ENCODE assay signal across 7 mouse cellular contexts in genomic region chr2:85050746-85051145, GRCm38 (mm10). TPM values are rescaled to one million over a fixed set of nuclear protein-coding genes. Genes with fewer than 3 reads are reported as not detected.
DNase-seq lines count a peak whose midpoint lies in the region; ATAC-seq and TF ChIP-seq lines count a peak whose summit lies in the region.

No protein-coding gene starts in this region.

- peak overlapping the region; percentile 69 for H3K4me2 ChIP-seq in embryonic facial prominence, embryonic 15.5 days (replicated peaks)
- H3K4me2 ChIP-seq in hindbrain, embryonic 16.5 days (ENCODE audit: low read length) = peak overlapping the region; percentile 66

- ATAC-seq in embryonic facial prominence, embryonic 15.5 days (ENCODE audit: insufficient number of reproducible peaks, low FRiP score, low TSS enrichment, low read depth) = no peak
- no peak for ATAC-seq in hindbrain, embryonic 16.5 days

- 73% methylated on average over 9 of the region's 9 CpGs for WGBS in spleen, adult 2 months
- 24% methylated on average over 9 of the region's 9 CpGs for WGBS in embryonic facial prominence, embryonic 15.5 days
- WGBS in hindbrain, embryonic 16.5 days = 49% methylated on average over 9 of the region's 9 CpGs

- H3K9ac ChIP-seq in embryonic facial prominence, embryonic 15.5 days = peak overlapping the region; percentile 40; the same call in 1 of the 2 replicates
- peak overlapping the region; percentile 51 for H3K9ac ChIP-seq in hindbrain, embryonic 16.5 days (ENCODE audit: low read depth, low read length)

- H3K27ac ChIP-seq in spleen, adult 2 months (ENCODE audit: insufficient read depth, low read length) = peak overlapping the region; percentile 48; the same call in 1 of the 2 replicates
- H3K27ac ChIP-seq in embryonic facial prominence, embryonic 15.5 days (replicated peaks) = peak overlapping the region; percentile 99
- H3K27ac ChIP-seq in hindbrain, embryonic 16.5 days (ENCODE audit: low read depth, low read length) = peak overlapping the region; percentile 56

- no peaks in the 10 kb centered on the region for H3K4me1 ChIP-seq in spleen, adult 2 months (ENCODE audit: control insufficient read depth, insufficient read depth, insufficient read length)
- peaks cover 64% of the 10 kb centered on the region for H3K4me1 ChIP-seq in embryonic facial prominence, embryonic 15.5 days
- H3K4me1 ChIP-seq in hindbrain, embryonic 16.5 days (ENCODE audit: control insufficient read depth, insufficient read depth, low read depth, low read length) = peaks cover 34% of the 10 kb centered on the region

- TF ChIP-seq POLR2A in spleen, adult 2 months (IDR thresholded peaks at IDR 0.05; ENCODE audit: low read depth, low read length) = no peak

- H3K9me3 ChIP-seq in embryonic facial prominence, embryonic 15.5 days (replicated peaks) = no peaks in the 10 kb centered on the region
- no peaks in the 10 kb centered on the region for H3K9me3 ChIP-seq in hindbrain, embryonic 16.5 days (ENCODE audit: control insufficient read depth, low read length)

- no peak overlapping the region for H3K4me3 ChIP-seq in spleen, adult 2 months (ENCODE audit: extremely low read depth, insufficient read depth, insufficient read length)
- peak overlapping the region; percentile 73 for H3K4me3 ChIP-seq in embryonic facial prominence, embryonic 15.5 days (replicated peaks)
- H3K4me3 ChIP-seq in hindbrain, embryonic 16.5 days (ENCODE audit: low read length) = peak overlapping the region; percentile 31

- no peak for DNase-seq in spleen, adult 2 months (ENCODE audit: low read depth in 1 of 2, low spot score in 2 of 2)
- no peak for DNase-seq in spleen, postnatal 36 days (ENCODE audit: low spot score in 2 of 2)
- peak; percentile 78 for DNase-seq in lung, postnatal 10 days
- peak; percentile 46 to 70 for DNase-seq in urinary bladder, postnatal 36 days (ENCODE audit: low spot score in 2 of 2)
- DNase-seq in thymus, postnatal 10 days (ENCODE audit: low spot score in 2 of 2) = no peak

- no peak for TF ChIP-seq CTCF in spleen, adult 2 months (IDR thresholded peaks at IDR 0.05; ENCODE audit: extremely low read depth, insufficient read depth, insufficient read length, insufficient replicate concordance)

- H3K27me3 ChIP-seq in spleen, adult 2 months (ENCODE audit: control insufficient read depth, insufficient read depth, low read length) = no peaks in the 10 kb centered on the region
- no peaks in the 10 kb centered on the region for H3K27me3 ChIP-seq in embryonic facial prominence, embryonic 15.5 days
- H3K27me3 ChIP-seq in hindbrain, embryonic 16.5 days (replicated peaks; ENCODE audit: control insufficient read depth, insufficient read depth, low read length) = no peaks in the 10 kb centered on the region

- H3K36me3 ChIP-seq in spleen, adult 2 months (ENCODE audit: control insufficient read depth, insufficient read depth, low read length) = peaks cover 10% of the 10 kb centered on the region
- H3K36me3 ChIP-seq in embryonic facial prominence, embryonic 15.5 days = peaks cover 50% of the 10 kb centered on the region
- peaks cover 39% of the 10 kb centered on the region for H3K36me3 ChIP-seq in hindbrain, embryonic 16.5 days (ENCODE audit: control insufficient read depth, insufficient read depth, low read length)

RNA-seq across cellular contexts. Expression of gene Tnks1bp1, which starts 2.9 kb away (rescaled TPM):
- 20.3 and 25.0 TPM in 2 replicates for polyA plus RNA-seq in spleen, adult 2 months (2012; rRNA removed)
- polyA plus RNA-seq in embryonic facial prominence, embryonic 15.5 days (2015; fragmentation: Nextera tagmentation; extraction: Ambion mirVana) = 63.8 and 68.0 TPM in 2 replicates
- 19.6 and 29.8 TPM in 2 replicates for polyA plus RNA-seq in hindbrain, embryonic 16.5 days (2015; fragmentation: Nextera tagmentation; extraction: Ambion mirVana)

RNA-seq across cellular contexts. Expression of gene P2rx3, which starts 13.5 kb away (rescaled TPM):
- 0.20 and 0.28 TPM in 2 replicates for polyA plus RNA-seq in spleen, adult 2 months (2012; rRNA removed)
- polyA plus RNA-seq in embryonic facial prominence, embryonic 15.5 days (2015; fragmentation: Nextera tagmentation; extraction: Ambion mirVana) = 1.2 and 1.7 TPM in 2 replicates
- polyA plus RNA-seq in hindbrain, embryonic 16.5 days (2015; fragmentation: Nextera tagmentation; extraction: Ambion mirVana) = 8.0 and 11.2 TPM in 2 replicates

RNA-seq across cellular contexts. Expression of gene Ssrp1, which starts 13.7 kb away (rescaled TPM):
- 105 and 129 TPM in 2 replicates for polyA plus RNA-seq in spleen, adult 2 months (2012; rRNA removed)
- 236 and 250 TPM in 2 replicates for polyA plus RNA-seq in embryonic facial prominence, embryonic 15.5 days (2015; fragmentation: Nextera tagmentation; extraction: Ambion mirVana)
- 156 and 166 TPM in 2 replicates for polyA plus RNA-seq in hindbrain, embryonic 16.5 days (2015; fragmentation: Nextera tagmentation; extraction: Ambion mirVana)

Comparison
In these comparisons a context has a peak if more than half of its experiments do, and no peak if none do; other contexts are left out.
1. DNase-seq: peak in lung, postnatal 10 days (single experiment) and urinary bladder, postnatal 36 days (2 of 2); none in spleen, adult 2 months (0 of 2), spleen, postnatal 36 days (0 of 2) and thymus, postnatal 10 days (0 of 2).
2. H3K27ac ChIP-seq: peak in every context shown above with its lines; median percentile 99 in embryonic facial prominence, embryonic 15.5 days; 56 in hindbrain, embryonic 16.5 days; 48 in spleen, adult 2 months.